Mouse (Mus musculus) myocyte (in vitro differentiated cells): ENCODE results near the gene Blnk.

ENCODE experiments used
- E2F4 ChIP-seq: IDR thresholded peaks from one replicate; pipeline ENCODE4 v1.6.1; 2011; ENCODE audit warnings: mild to moderate bottlenecking, control low read depth, moderate library complexity; ENCODE audit not compliant: insufficient read depth
- MYOG ChIP-seq, 3 experiments: IDR thresholded peaks; one replicate each; pipeline ENCODE4 v1.6.1; 2011; ENCODE audit warnings: control low read depth in 2 of 3, low read depth in 2 of 3, mild to moderate bottlenecking in 2 of 3; ENCODE audit not compliant: insufficient read length in 2 of 3, control insufficient read depth in 1 of 3, insufficient read depth in 1 of 3
- POLR2A ChIP-seq: IDR thresholded peaks from one replicate; pipeline ENCODE4 v1.6.1; 2011; ENCODE audit warnings: low read depth, mild to moderate bottlenecking, control low read depth, moderate library complexity; ENCODE audit not compliant: insufficient read length
- REST ChIP-seq: IDR thresholded peaks from one replicate; pipeline ENCODE4 v1.6.1; 2011; ENCODE audit warnings: mild to moderate bottlenecking, control low read depth, moderate library complexity; ENCODE audit not compliant: insufficient read depth, insufficient read length

- no peak for TF ChIP-seq POLR2A
- no peak for TF ChIP-seq REST
- TF ChIP-seq E2F4 = no peak
- TF ChIP-seq MYOG (IDR thresholded peaks at IDR 0.05; ENCODE audit: control insufficient read depth in 1 of 3, insufficient read depth in 1 of 3, insufficient read length in 2 of 3, low read depth in 2 of 3) = no peak
These were observed 36.7 kb upstream of the Blnk start for GRCm38 (mm10) chr19:41031009-41031408.
